Mouse (Mus musculus) thymus, adult 2 months (tissue): Measurements from ENCODE around the gene Gpr152.

Experiments
- CTCF ChIP-seq: fragments of 200-500 bp; IDR thresholded peaks from 2 replicates; pipeline ENCODE4 v1.5.1; 2012; ENCODE audit warnings: mild to moderate bottlenecking, control low read depth, low read length, moderate library complexity, borderline replicate concordance; ENCODE audit not compliant: control insufficient read depth, poor library complexity, insufficient read depth; ENCODE audit errors: extremely low read depth
- POLR2A ChIP-seq: fragments of 200-500 bp; IDR thresholded peaks from 2 replicates; pipeline ENCODE4 v1.6.1; 2012; ENCODE audit warnings: mild to moderate bottlenecking, low read length, control low read depth, moderate library complexity; ENCODE audit not compliant: control insufficient read depth, poor library complexity, insufficient read depth; ENCODE audit errors: extremely low read depth

- TF ChIP-seq CTCF, result no peak
- TF ChIP-seq POLR2A, result no peak
These were observed 23.9 kb downstream of the Gpr152 start for GRCm38 (mm10) chr19:4163543-4163887.
